Mouse (Mus musculus) fat pad, adult 2 months (tissue): ENCODE measurements around the gene 1700003F12Rik.

Source experiments
- DNase-seq: peaks from one replicate; pipeline ENCODE4 v3.0.0-alpha.2; 2011; ENCODE audit warnings: low read depth, low spot score; ENCODE audit errors: extremely low read depth

The 1700003F12Rik gene

DNA sequence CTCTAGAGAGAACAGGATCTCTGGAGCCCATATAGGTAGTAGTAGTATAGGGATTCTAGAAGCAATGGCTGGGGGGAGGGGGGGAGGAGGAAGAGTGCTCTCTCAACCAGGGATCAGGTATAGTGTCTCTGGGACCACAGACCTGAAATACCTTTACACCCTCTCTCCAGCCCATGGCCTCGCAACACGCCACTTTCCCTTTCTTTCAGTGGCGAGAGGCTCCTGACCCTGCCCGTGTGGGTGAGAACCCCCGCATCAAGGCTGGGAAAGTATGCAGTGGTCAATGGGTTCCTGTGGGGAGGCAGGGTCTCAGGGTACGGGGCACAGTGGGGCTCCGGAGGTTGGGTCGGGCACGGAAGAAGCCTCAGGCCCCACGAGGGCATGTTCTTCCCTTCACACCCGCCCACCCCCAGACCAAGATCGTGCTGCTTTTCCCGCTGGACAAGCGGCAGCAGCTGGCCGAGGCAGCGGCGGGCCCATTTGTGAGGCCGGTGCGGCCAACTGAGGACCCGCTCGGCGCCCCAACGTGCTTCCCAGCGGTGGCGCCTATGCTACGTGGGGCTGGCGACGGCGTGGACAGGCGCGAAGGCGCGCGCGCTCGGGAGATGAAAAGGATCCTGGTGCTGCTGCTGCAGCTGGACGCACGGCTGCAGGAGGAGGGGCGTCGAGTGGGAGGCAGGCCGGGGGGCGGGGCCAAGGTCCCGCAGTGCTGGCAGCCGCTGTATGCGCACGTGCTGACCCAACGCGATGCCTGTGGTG lies 2.4 kb downstream of the 1700003F12Rik start:
- no peak for DNase-seq

DNA sequence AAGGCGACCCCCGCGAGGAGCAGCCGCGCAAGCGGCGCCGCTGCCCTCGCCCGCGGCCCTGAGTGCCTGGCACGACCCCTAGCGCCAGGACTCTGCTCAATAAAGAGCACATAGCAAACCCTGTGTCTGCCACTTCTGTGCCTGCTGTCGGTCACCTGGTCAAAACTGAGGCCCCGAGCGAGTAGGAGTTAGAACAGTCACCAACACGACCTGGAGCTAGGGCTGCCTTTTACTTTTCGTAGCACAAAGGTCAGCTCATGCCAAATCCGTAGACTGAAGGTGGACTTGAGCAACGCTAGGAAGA lies 3.0 kb downstream of the 1700003F12Rik start:
- DNase-seq = no peak

DNA sequence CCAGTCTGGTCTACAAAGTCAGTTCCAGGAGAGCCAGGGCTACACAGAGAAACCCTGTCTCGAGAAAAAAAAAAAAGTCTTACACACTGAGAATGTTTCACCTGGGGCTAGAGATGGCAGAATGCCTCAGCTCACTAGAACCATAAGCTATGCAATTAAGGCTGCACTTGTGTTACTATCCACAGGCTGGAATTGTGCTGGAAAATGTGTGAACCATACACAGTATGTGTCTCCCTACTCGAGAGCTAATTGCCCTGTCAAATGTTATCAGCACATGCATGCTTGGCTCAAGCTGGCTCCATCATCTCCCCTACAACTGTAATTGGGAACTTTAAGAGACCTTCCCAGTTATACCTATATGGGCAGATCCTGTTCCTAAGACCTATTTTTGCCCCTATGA lies 4.1 kb downstream of the 1700003F12Rik start:
- no peak for DNase-seq

DNA sequence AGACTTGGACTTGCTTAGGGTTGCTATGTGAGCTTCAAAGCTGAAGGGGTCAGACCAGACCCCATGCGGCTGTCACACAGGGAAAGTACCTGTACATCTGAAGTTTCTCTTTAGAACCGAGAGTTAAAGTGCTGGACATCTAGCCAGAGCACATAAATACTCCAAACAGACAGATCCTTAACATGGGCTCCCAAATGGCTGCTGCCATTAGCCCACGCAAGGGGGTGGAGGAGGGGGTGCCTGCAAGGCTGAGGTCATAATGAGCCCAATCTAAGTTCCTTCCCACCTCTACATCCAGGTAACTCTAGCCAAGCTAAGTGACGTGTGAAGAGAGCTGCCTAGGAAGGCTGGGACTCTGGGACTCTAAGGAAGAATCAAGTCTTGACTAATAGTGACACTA lies 4.6 kb downstream of the 1700003F12Rik start, which contains the start of gene Actl10:
Actl10 (plus strand) TSS at position 301 of the 400 bp plus-strand sequence.
- no peak for DNase-seq

- DNase-seq = no peak
Observed at GRCm38 (mm10) chr2:154551927-154552326, 5.0 kb downstream of the 1700003F12Rik start.

DNA sequence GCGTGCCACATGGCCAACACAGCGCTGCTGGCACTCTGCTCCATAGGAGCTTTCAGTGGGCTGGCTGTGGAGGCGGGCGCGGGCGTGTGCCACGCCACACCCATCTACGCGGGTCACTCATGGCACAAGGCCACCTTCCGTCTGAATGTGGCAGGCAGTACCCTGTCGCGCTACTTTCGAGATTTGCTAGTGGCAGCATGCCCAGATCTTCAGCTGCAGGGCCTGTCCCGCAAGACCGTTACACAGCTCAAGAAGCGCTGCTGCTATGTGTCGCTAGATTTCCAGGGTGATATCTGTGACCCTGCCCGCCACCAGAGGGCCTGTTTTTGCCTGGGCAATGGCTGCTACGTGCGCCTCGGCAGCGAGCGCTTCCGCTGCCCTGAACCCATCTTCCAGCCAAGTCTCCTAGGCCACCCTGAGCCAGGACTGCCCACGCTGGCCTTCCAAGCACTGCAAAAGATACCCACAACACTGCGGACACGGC lies 5.6 kb downstream of the 1700003F12Rik start:
- DNase-seq = no peak

GRCm38 (mm10) chr2:154555235-154555634 lies 8.3 kb downstream of the 1700003F12Rik start:
- no peak for DNase-seq

GRCm38 (mm10) chr2:154557184-154557832 lies 10.4 kb downstream of the 1700003F12Rik start:
- no peak for DNase-seq

DNA sequence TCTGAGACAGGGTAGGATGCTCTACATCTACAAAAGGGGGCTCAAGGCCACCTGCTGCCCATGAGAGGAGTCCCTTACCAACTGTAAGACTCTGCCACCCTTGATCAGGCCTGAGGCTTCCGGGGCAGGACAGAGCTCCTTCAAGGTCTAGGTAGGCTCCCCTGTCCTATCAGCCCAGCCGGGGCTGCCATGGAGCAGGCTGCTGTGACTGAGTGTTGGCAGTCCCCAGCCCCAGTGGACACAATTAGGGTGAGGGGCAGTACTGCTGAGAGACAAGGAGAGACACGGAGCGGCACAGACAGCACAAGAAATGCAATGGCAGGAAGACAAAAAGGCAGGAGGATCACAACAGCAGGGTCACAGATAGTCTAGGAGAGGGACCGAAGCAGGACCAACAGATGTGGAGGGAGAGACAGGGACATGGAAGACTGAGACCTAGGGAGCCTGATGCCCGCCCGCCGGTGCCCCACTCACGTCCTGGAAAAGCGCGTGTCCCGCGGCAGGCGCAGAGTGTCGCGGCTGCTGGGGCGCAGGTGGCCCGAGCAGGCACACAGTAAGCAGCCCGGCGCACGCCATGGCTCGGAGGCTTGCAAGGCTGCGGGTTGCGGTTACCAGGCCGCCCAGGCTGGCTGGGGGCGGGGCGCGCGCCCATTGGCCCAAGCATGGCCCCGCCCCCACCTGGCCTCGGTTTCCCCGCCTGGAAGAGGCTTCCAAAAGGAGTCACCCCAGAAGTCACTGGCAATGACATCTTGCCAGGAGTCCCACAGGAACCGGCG lies 11.6 kb downstream of the 1700003F12Rik start, which contains the start of gene Necab3:
Necab3 (minus strand) TSS at position 627 of the 776 bp plus-strand sequence.
- DNase-seq = no peak

GRCm38 (mm10) chr2:154563612-154564170 lies 16.8 kb downstream of the 1700003F12Rik start:
- DNase-seq = peak; percentile 76

- no peak for DNase-seq
Observed at GRCm38 (mm10) chr2:154565562-154565961, 18.7 kb downstream of the 1700003F12Rik start.

DNA sequence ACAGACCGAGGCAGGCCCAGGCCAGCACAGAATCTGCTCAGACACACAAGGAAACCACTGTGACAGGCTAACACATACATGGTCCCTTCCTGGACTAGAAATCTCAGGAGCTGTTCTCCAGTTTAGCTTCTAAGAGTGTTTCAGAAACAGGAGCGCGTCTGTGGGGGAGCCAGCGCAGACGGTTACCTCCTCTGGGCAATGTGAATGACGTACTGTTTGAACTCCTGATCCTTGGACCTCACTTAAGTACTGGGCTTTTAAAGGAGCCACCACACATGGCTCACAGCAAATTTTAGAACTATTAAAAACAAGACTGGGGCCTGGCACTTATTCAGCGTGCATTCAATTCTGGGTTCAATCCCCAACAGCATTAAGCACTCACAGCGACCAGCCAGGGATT lies 19.8 kb downstream of the 1700003F12Rik start:
- no peak for DNase-seq

DNA sequence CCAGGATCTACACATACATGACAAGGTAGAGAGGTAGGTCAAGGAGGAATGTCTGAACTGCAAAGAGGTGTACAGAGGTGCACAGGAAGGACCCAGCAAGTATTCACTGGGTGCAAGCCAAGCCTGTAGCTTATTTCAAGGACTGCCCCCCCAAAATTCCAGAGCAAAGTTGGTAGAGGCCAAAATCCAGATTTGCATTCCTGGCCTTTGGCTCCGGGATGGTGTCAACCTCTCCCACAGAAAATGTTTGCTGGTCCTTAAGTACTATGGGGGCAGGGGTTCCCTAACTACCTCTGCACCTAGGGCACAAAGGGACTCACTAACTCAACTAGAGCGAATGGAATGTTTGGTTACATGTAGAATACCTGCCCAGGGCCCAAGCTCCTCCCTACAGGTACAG lies 20.9 kb downstream of the 1700003F12Rik start:
- DNase-seq = no peak

- no peak for DNase-seq
Observed at GRCm38 (mm10) chr2:154568329-154569070, 21.6 kb downstream of the 1700003F12Rik start.

DNA sequence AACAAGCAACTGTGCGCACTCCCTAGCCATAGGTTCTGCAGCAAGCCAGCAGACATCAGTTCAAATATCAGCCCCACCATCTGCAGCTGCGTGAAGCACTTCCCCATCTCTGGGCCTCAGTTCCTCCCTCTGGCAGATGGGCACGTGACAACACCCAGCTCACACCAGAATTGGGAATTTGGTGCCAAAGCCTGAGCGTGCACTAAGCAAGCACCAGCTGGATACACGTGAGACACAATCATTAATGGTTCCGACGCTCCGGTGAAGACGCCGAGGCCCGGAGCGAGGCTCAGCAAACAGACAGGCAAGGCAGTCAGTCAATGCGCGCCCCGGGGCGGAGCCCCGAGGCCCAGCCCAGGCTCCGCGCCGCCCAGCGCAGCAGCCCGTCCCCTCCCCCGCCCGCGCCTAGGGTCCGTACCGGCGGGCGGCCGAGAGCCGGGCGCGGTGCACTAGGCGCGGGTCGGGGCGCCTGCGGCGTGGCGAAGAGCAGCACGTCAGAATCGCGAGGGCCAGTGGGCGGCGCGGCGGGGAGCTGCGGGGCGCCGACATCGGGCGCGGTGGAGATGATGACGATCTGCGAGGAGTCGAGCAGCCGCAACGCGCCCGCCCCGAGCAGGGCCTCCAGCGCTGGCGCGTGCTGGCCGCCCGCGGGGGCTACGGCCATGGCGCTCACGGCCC lies 22.3 kb downstream of the 1700003F12Rik start:
- no peak for DNase-seq

GRCm38 (mm10) chr2:154569836-154570286 lies 23.0 kb downstream of the 1700003F12Rik start, which contains the start of gene E2f1:
Gene E2f1 (minus strand): TSS chr2:154569892.
- no peak for DNase-seq

GRCm38 (mm10) chr2:154570666-154571065 lies 23.8 kb downstream of the 1700003F12Rik start:
- no peak for DNase-seq

- DNase-seq = no peak
Observed at GRCm38 (mm10) chr2:154571266-154571665, 24.4 kb downstream of the 1700003F12Rik start.

- no peak for DNase-seq
Observed at GRCm38 (mm10) chr2:154571976-154572375, 25.1 kb downstream of the 1700003F12Rik start.

DNA sequence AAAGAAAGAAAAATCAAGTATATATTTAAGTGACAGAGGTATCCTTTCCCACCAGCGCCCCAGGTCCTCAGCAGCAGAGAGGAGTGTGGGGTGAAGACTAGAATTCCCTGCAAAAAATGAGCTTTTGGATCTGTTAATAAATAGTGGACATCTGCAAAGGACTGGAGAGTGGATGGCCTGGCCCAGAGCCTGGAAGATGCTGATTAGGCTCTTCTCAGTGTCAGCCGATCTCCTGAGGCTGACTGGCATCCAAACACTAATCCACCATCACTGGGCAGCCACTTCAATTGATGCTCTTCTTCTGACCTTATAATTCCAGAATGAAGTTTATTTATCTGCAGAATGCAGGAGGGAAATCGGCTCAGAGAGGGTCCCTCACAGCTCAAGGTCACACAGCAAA lies 26.1 kb downstream of the 1700003F12Rik start:
- DNase-seq = no peak
